In genomic region chr12:76894792-76895559, GRCm38 (mm10) we compare ENCODE assay signal across 13 mouse cellular contexts.
A peak's percentile ranks its signal among the peaks of the same experiment; 100 is the strongest.
DNase-seq lines count a peak whose midpoint lies in the region; ATAC-seq and TF ChIP-seq lines count a peak whose summit lies in the region.
"Had no signal": no experiment of that assay in that cellular context is flagged by ENCODE, and none has a peak within 500 bp of the region (broad histone marks: within the 10 kb centered on the region; RNA-seq: fewer than 3 reads in every experiment).

No protein-coding gene starts in this region.

- DNase-seq in gastrocnemius, adult 2 months = no peak
- DNase-seq in gastrocnemius, postnatal 14 days = no peak
- peak; percentile 57 for DNase-seq in retina, postnatal 1 day
- DNase-seq in retina, embryonic 14.5 days (ENCODE audit: low spot score) = no peak
- no peak for DNase-seq in stomach, postnatal 0 days (ENCODE audit: low spot score)
- DNase-seq: left cerebral cortex, postnatal 4 days; right cerebral cortex, postnatal 4 days had no signal

- no peaks in the 10 kb centered on the region for H3K4me1 ChIP-seq in intestine, postnatal 0 days (replicated peaks; ENCODE audit: control insufficient read depth, insufficient read depth, low read length)
- H3K4me1 ChIP-seq in intestine, embryonic 15.5 days (replicated peaks) = no peaks in the 10 kb centered on the region
- H3K4me1 ChIP-seq in stomach, postnatal 0 days (replicated peaks; ENCODE audit: control insufficient read depth, insufficient read depth) = no peaks in the 10 kb centered on the region
- H3K4me1 ChIP-seq: hindbrain, embryonic 15.5 days; lung, embryonic 15.5 days had no signal

- intact Hi-C loops in gastrocnemius, adult 2 months (cut with DNase I) = no loop called here
- intact Hi-C loops in gastrocnemius, postnatal 14 days (cut with DNase I; ENCODE audit: low total_unique reads) = no loop called here

- no peaks in the 10 kb centered on the region for H3K27me3 ChIP-seq in intestine, postnatal 0 days (replicated peaks; ENCODE audit: control insufficient read depth, insufficient read depth, low read length)
- no peaks in the 10 kb centered on the region for H3K27me3 ChIP-seq in intestine, embryonic 15.5 days (replicated peaks)
- no peaks in the 10 kb centered on the region for H3K27me3 ChIP-seq in stomach, postnatal 0 days (ENCODE audit: control insufficient read depth, insufficient read depth, low read length)
- H3K27me3 ChIP-seq: hindbrain, embryonic 15.5 days; lung, embryonic 15.5 days; megakaryocyte, embryonic 14.5 days had no signal

- TF ChIP-seq EP300 in stomach, postnatal 0 days (optimal IDR thresholded peaks at IDR 0.05) = no peak

- 78% methylated on average over 10 of the region's 10 CpGs for WGBS in intestine, postnatal 0 days
- WGBS in intestine, embryonic 15.5 days = 73% methylated on average over 10 of the region's 10 CpGs
- 79% methylated on average over 10 of the region's 10 CpGs for WGBS in stomach, postnatal 0 days

- no peak overlapping the region for H3K4me3 ChIP-seq in gastrocnemius, adult 2 months
- no peak overlapping the region for H3K4me3 ChIP-seq in intestine, postnatal 0 days (ENCODE audit: low read depth, low read length)
- no peak overlapping the region for H3K4me3 ChIP-seq in intestine, embryonic 15.5 days (replicated peaks)
- no peak overlapping the region for H3K4me3 ChIP-seq in stomach, postnatal 0 days (ENCODE audit: low read depth, low read length)
- H3K4me3 ChIP-seq: hindbrain, embryonic 15.5 days; lung, embryonic 15.5 days; megakaryocyte, embryonic 14.5 days had no signal

- no peaks in the 10 kb centered on the region for H3K9me3 ChIP-seq in intestine, postnatal 0 days (ENCODE audit: control insufficient read depth)
- no peaks in the 10 kb centered on the region for H3K9me3 ChIP-seq in intestine, embryonic 15.5 days
- no peaks in the 10 kb centered on the region for H3K9me3 ChIP-seq in stomach, postnatal 0 days (ENCODE audit: control insufficient read depth, low read length)
- H3K9me3 ChIP-seq: hindbrain, embryonic 15.5 days; lung, embryonic 15.5 days; megakaryocyte, embryonic 14.5 days had no signal

- H3K36me3 ChIP-seq in intestine, postnatal 0 days (ENCODE audit: control insufficient read depth, insufficient read depth) = 0 out of 2 replicates have a peak, but pooled peaks cover 12% of the 10 kb centered on the region
- no peaks in the 10 kb centered on the region; the same call in 1 of the 2 replicates for H3K36me3 ChIP-seq in intestine, embryonic 15.5 days
- peaks cover 5% of the 10 kb centered on the region; the same call in 1 of the 2 replicates for H3K36me3 ChIP-seq in stomach, postnatal 0 days (ENCODE audit: control insufficient read depth, insufficient read depth, low read length)
- H3K36me3 ChIP-seq: hindbrain, embryonic 15.5 days had no signal

- no peak for TF ChIP-seq CTCF in gastrocnemius, adult 2 months (IDR thresholded peaks at IDR 0.05)
- TF ChIP-seq CTCF in intestine, postnatal 0 days (IDR thresholded peaks at IDR 0.05; ENCODE audit: low read depth) = peak; percentile 36
- peak; percentile 24; the same call in 1 of the 2 replicates for TF ChIP-seq CTCF in stomach, postnatal 0 days (IDR thresholded peaks at IDR 0.05; ENCODE audit: low read depth)

- H3K4me2 ChIP-seq in intestine, postnatal 0 days (replicated peaks; ENCODE audit: low read depth) = no peak overlapping the region
- no peak overlapping the region for H3K4me2 ChIP-seq in intestine, embryonic 15.5 days (replicated peaks)
- no peak overlapping the region for H3K4me2 ChIP-seq in stomach, postnatal 0 days (replicated peaks; ENCODE audit: low read depth)
- H3K4me2 ChIP-seq: hindbrain, embryonic 15.5 days; lung, embryonic 15.5 days had no signal

- no peak overlapping the region for H3K9ac ChIP-seq in intestine, postnatal 0 days (ENCODE audit: low read depth, low read length)
- H3K9ac ChIP-seq in intestine, embryonic 15.5 days = no peak overlapping the region
- no peak overlapping the region for H3K9ac ChIP-seq in stomach, postnatal 0 days (ENCODE audit: low read length)
- H3K9ac ChIP-seq: hindbrain, embryonic 15.5 days; lung, embryonic 15.5 days had no signal

- ATAC-seq in intestine, postnatal 0 days = no peak
- no peak for ATAC-seq in intestine, embryonic 15.5 days
- no peak for ATAC-seq in stomach, postnatal 0 days (ENCODE audit: low FRiP score, low TSS enrichment)
- ATAC-seq in inflammation-experienced regulatory T-cells, adult 6 months = no peak

- peak overlapping the region; percentile 75 for H3K27ac ChIP-seq in gastrocnemius, adult 2 months
- no peak overlapping the region for H3K27ac ChIP-seq in intestine, postnatal 0 days (ENCODE audit: low read depth, low read length)
- no peak overlapping the region for H3K27ac ChIP-seq in intestine, embryonic 15.5 days
- H3K27ac ChIP-seq in stomach, postnatal 0 days (replicated peaks) = no peak overlapping the region
- H3K27ac ChIP-seq: hindbrain, embryonic 15.5 days; lung, embryonic 15.5 days had no signal
